Mouse (Mus musculus) neural tube, embryonic 13.5 days (tissue): ENCODE data around the gene Top2a. TPM values are rescaled to one million over a fixed set of nuclear protein-coding genes. Genes with fewer than 3 reads are reported as not detected.
A peak's percentile ranks its signal among the peaks of the same experiment; 100 is the strongest.

Experiments
- ATAC-seq: fragments of 200-750 bp; cut with Nextera tagmentation; 2 replicates; pipeline ENCODE4 v1.8.0; 2017; ENCODE audit warnings: low read depth, mild to moderate bottlenecking, moderate TSS enrichment, moderate library complexity
- H3K27ac ChIP-seq: fragments of 300-500 bp; sonication (generic); replicated peaks from 2 replicates; pipeline ENCODE4 v1.5.1; 2015; ENCODE audit warnings: moderate library complexity, mild to moderate bottlenecking, inconsistent platforms
- H3K27me3 ChIP-seq: fragments of 300-500 bp; sonication (generic); 2 replicates; pipeline ENCODE4 v1.6.1; 2015; ENCODE audit warnings: mild to moderate bottlenecking, inconsistent platforms
- H3K36me3 ChIP-seq: fragments of 300-500 bp; sonication (generic); 2 replicates; pipeline ENCODE4 v1.6.1; 2015; ENCODE audit warnings: mild to moderate bottlenecking, inconsistent platforms
- H3K4me1 ChIP-seq: fragments of 300-500 bp; sonication (generic); replicated peaks from 2 replicates; pipeline ENCODE4 v1.6.1; 2015; ENCODE audit warnings: inconsistent platforms
- H3K4me2 ChIP-seq: fragments of 300-500 bp; sonication (generic); 2 replicates; pipeline ENCODE4 v1.6.1; 2015; ENCODE audit warnings: inconsistent platforms, mild to moderate bottlenecking, moderate library complexity
- H3K4me3 ChIP-seq: fragments of 300-500 bp; sonication (generic); 2 replicates; pipeline ENCODE4 v1.5.1; 2015; ENCODE audit warnings: mild to moderate bottlenecking, inconsistent platforms
- H3K9ac ChIP-seq: fragments of 300-500 bp; sonication (generic); 2 replicates; pipeline ENCODE4 v1.6.1; 2015; ENCODE audit warnings: moderate library complexity, mild to moderate bottlenecking, inconsistent platforms
- H3K9me3 ChIP-seq: fragments of 300-500 bp; sonication (generic); 2 replicates; pipeline ENCODE4 v1.6.1; 2016; ENCODE audit warnings: inconsistent platforms
- WGBS: fragments of 180-500 bp; shearing (Covaris S2); methylation state at CpG from one replicate; pipeline ENCODE4 v1.1.7; 2015; 5-methylcytosine and 5-hydroxymethylcytosine counted together
- polyA plus RNA-seq: library from polyadenylated mRNA; unstranded; fragments of >200 nt; fragmentation: Nextera tagmentation; extraction: Ambion mirVana; gene quantifications from 2 replicates; pipeline ENCODE4 v1.2.1, GENCODE M21; 2015

Gene Top2a
- polyA plus RNA-seq, 1 experiment from 2014 or later = 45.5 TPM

DNA sequence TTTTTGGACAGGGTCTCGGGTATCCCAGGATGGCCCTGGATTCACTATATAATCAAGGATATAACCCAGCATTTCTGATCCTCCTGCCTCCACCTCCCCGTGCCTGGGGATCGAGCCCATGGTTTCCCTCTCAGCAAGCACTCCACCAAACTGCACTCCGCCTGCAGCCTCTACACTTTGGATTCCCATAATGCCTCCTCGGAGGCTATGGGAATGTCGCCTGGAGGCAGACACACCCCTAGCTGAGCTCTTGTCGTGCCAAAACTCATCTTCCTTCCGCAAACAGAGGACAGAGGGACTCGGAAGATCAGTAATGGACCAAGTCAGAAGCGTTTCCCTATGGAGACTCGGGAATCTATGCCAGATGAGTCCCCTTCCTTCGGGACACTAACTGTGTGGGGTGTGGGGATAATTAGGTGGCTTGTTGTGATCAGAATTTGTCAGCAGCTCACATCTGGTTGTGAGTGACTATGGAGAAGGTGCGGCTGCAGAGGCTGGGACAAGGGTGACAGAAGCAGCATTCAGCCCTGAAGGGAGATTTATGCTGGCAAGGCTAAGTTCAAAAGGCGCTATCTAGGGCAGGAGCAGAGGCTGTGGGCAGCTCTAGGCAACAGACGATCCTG, 45.4 kb downstream of the Top2a start:
- Histone ChIP-seq H3K27ac (peak overlapping the region; percentile 38; the same call in 1 of the 2 replicates), H3K4me2 (no peak overlapping the region), H3K27me3 (peaks cover 2% of the 10 kb centered on the region; the same call in 1 of the 2 replicates), H3K4me3 (no peak overlapping the region), H3K4me1 (peaks cover 32% of the 10 kb centered on the region), H3K9me3 (no peaks in the 10 kb centered on the region), H3K36me3 (peaks cover 13% of the 10 kb centered on the region), H3K9ac (no peak overlapping the region)
- no peak for ATAC-seq
- WGBS = 35% methylated on average over 15 of the region's 15 CpGs

- H3K4me2 ChIP-seq = no peak overlapping the region
- WGBS = 46% methylated on average over 5 of the region's 5 CpGs
Measured at GRCm38 (mm10) chr11:98974871-98975719, 48.9 kb downstream of the Top2a start.

GRCm38 (mm10) chr11:98974213-98974612, 49.8 kb downstream of the Top2a start:
- H3K4me1 ChIP-seq = peaks cover 44% of the 10 kb centered on the region
- H3K4me3 ChIP-seq = no peak overlapping the region
- H3K9ac ChIP-seq = no peak overlapping the region
- no peaks in the 10 kb centered on the region for H3K9me3 ChIP-seq
- H3K27me3 ChIP-seq = no peaks in the 10 kb centered on the region
- WGBS = 77% methylated on average over 6 of the region's 6 CpGs
- peaks cover 38% of the 10 kb centered on the region for H3K36me3 ChIP-seq
- no peak overlapping the region for H3K4me2 ChIP-seq
- ATAC-seq = no peak
- H3K27ac ChIP-seq = no peak overlapping the region

More at GRCm38 (mm10) chr11:98974871-98975719, 48.9 kb downstream of the Top2a start:
- Histone ChIP-seq H3K9ac (no peak overlapping the region), H3K4me3 (no peak overlapping the region), H3K27ac (peak overlapping the region; percentile 13; the same call in 1 of the 2 replicates), H3K27me3 (no peaks in the 10 kb centered on the region), H3K36me3 (peaks cover 37% of the 10 kb centered on the region), H3K9me3 (no peaks in the 10 kb centered on the region), H3K4me1 (peaks cover 35% of the 10 kb centered on the region)
- no peak for ATAC-seq

DNA sequence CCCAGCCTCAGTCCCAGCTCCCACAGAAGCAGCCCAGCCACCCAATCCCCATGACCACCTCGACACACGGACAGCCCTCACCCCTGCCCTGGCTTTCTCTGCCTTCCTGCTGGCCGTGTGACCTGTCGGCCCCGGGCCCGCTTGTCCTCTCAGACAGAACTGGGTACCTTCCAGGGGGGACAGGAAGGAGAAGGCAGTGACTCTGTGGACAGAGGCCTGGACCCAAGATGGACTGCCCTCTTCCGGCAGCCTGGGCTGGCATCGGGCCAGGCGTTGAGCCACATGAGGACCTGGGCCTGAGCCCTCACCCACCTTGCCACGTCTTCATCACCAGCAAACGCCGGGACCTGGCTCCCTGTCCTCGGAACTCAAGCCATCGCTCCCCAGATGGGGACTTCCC, 50.4 kb downstream of the Top2a start:
- H3K36me3 ChIP-seq = peaks cover 38% of the 10 kb centered on the region
- H3K9ac ChIP-seq = no peak overlapping the region
- H3K4me3 ChIP-seq = no peak overlapping the region
- ATAC-seq = no peak
- no peaks in the 10 kb centered on the region for H3K27me3 ChIP-seq
- H3K4me1 ChIP-seq = peaks cover 45% of the 10 kb centered on the region
- H3K9me3 ChIP-seq = no peaks in the 10 kb centered on the region
- H3K4me2 ChIP-seq = no peak overlapping the region
- 86% methylated on average over 14 of the region's 14 CpGs for WGBS
- H3K27ac ChIP-seq = no peak overlapping the region

DNA sequence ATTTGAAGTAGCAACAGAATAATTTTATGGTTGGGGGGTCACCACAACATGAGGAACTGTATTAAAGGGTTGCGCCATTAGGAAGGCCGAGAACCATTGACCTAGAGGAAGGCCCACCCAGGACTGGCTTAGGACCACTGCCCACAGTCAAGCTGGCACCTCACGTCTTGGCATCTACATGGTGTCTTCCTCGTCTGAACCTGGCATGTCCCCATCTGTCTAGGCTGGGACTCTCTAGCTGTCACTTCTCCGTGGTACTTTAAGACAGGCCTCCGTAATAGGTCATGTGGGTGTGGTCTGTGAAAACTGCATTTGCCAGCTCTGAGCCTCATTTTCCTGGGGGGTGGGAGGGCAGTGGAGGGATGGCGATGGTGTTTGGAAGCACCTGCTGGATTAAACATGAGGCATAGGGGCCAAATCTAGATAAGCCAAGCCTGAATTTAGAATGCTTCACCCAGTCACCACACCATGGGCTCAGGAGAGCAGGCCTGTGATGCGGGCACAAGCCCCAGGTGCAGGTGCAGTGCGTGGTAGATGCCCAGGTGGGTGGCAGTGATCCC, 51.1 kb downstream of the Top2a start:
- Histone ChIP-seq H3K27ac (no peak overlapping the region), H3K4me2 (no peak overlapping the region), H3K36me3 (peaks cover 38% of the 10 kb centered on the region), H3K4me1 (peaks cover 50% of the 10 kb centered on the region), H3K27me3 (no peaks in the 10 kb centered on the region), H3K9me3 (no peaks in the 10 kb centered on the region), H3K9ac (no peak overlapping the region), H3K4me3 (no peak overlapping the region)
- 87% methylated on average over 9 of the region's 9 CpGs for WGBS
- no peak for ATAC-seq

DNA sequence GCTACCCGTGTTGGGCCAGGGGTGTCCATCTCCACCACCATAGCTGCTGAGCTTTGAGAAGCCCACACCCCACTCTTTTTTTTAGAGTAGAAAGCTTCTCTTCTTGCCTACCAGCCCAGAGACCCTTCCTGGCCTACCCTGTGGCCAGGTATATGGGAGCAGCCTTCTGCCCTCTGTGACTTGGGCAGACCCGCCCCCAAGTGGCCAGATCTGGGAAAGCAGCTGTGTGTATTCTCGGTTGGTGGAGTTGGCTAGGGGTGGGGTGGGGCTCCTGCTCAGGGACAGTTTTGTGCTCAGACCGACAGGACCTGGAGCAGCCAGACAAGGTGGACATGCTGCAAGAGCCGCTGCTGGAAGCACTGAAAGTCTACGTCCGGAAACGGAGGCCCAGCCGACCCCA, 51.8 kb downstream of the Top2a start:
- no peak overlapping the region for H3K9ac ChIP-seq
- no peak overlapping the region for H3K4me2 ChIP-seq
- no peak for ATAC-seq
- H3K4me3 ChIP-seq = no peak overlapping the region
- peaks cover 38% of the 10 kb centered on the region for H3K36me3 ChIP-seq
- H3K9me3 ChIP-seq = no peaks in the 10 kb centered on the region
- 56% methylated on average over 9 of the region's 9 CpGs for WGBS
- peaks cover 57% of the 10 kb centered on the region for H3K4me1 ChIP-seq
- H3K27ac ChIP-seq = peak overlapping the region; percentile 98
- no peaks in the 10 kb centered on the region for H3K27me3 ChIP-seq

GRCm38 (mm10) chr11:98971316-98972031, 52.5 kb downstream of the Top2a start:
- ATAC-seq = no peak
- 43% methylated on average over 23 of the region's 23 CpGs for WGBS
- H3K4me1 ChIP-seq = peaks cover 64% of the 10 kb centered on the region
- H3K27ac ChIP-seq = peak overlapping the region; percentile 98
- H3K9me3 ChIP-seq = no peaks in the 10 kb centered on the region
- no peak overlapping the region for H3K4me3 ChIP-seq
- peak overlapping the region; percentile 88 for H3K9ac ChIP-seq
- H3K36me3 ChIP-seq = peaks cover 38% of the 10 kb centered on the region
- H3K4me2 ChIP-seq = peak overlapping the region; percentile 98
- H3K27me3 ChIP-seq = no peaks in the 10 kb centered on the region

DNA sequence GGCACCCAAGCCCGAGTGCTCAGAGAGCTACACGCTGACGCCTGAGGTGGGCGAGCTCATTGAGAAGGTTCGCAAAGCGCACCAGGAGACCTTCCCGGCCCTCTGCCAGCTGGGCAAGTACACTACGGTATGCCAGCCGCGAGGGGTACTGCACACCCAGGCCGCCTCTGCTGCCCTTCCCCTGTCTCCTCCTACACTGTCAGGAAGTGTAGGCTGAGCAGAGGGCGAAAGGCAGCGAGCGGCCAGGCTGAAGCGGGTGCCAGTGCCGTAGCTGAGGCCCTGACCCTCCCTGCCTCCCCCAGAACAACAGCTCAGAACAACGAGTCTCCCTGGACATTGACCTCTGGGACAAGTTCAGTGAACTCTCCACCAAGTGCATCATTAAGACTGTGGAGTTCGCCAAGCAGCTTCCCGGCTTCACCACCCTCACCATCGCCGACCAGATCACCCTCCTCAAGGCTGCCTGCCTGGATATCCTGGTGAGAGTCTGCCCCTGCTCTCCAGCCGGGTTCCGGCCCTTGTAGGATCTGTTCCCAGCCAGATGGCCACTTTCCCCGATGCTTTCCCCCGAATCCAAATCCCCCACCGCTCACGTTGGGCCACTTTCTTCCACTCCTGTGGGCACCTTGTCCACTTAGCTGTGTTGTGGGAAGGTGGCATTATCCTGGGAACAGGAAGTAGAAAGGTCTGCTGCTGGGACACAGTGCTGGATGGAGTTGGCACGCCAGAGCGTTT, 53.6 kb downstream of the Top2a start:
- Histone ChIP-seq H3K27ac (peak overlapping the region; percentile 98), H3K27me3 (no peaks in the 10 kb centered on the region), H3K9ac (peak overlapping the region; percentile 88), H3K9me3 (no peaks in the 10 kb centered on the region), H3K36me3 (peaks cover 38% of the 10 kb centered on the region), H3K4me2 (peak overlapping the region; percentile 98), H3K4me3 (peak overlapping the region; percentile 8; the same call in 1 of the 2 replicates), H3K4me1 (peaks cover 75% of the 10 kb centered on the region)
- 33% methylated on average over 29 of the region's 29 CpGs for WGBS
- 0 out of 2 replicates have a peak, but pooled peaks have one; percentile 7 for ATAC-seq

- H3K4me1 ChIP-seq = peaks cover 84% of the 10 kb centered on the region
- peak overlapping the region; percentile 8 for H3K4me3 ChIP-seq
- WGBS = 11% methylated on average over 8 of the region's 17 CpGs
- peaks cover 33% of the 10 kb centered on the region for H3K36me3 ChIP-seq
- no peaks in the 10 kb centered on the region for H3K9me3 ChIP-seq
- H3K9ac ChIP-seq = peak overlapping the region; percentile 88
- H3K4me2 ChIP-seq = peak overlapping the region; percentile 98
- H3K27me3 ChIP-seq = no peaks in the 10 kb centered on the region
- peak overlapping the region; percentile 98 for H3K27ac ChIP-seq
- ATAC-seq = peak; percentile 44
Measured at GRCm38 (mm10) chr11:98969496-98969927, 54.5 kb downstream of the Top2a start.

- no peaks in the 10 kb centered on the region for H3K27me3 ChIP-seq
- H3K4me3 ChIP-seq = peak overlapping the region; percentile 8
- peak; percentile 36 for ATAC-seq
- peak overlapping the region; percentile 88 for H3K9ac ChIP-seq
- WGBS = 2% methylated on average over 19 of the region's 20 CpGs
- H3K4me2 ChIP-seq = peak overlapping the region; percentile 98
- peaks cover 90% of the 10 kb centered on the region for H3K4me1 ChIP-seq
- peak overlapping the region; percentile 98 for H3K27ac ChIP-seq
- peaks cover 27% of the 10 kb centered on the region for H3K36me3 ChIP-seq
- no peaks in the 10 kb centered on the region for H3K9me3 ChIP-seq
Measured at GRCm38 (mm10) chr11:98968716-98969495, 55.1 kb downstream of the Top2a start.
